In genomic region chr11:70465824-70466223, GRCm38 (mm10) we compare ENCODE assay signal across 8 mouse cellular contexts. TPM values are rescaled to one million over a fixed set of nuclear protein-coding genes. Genes with fewer than 3 reads are reported as not detected.
DNase-seq lines count a peak whose midpoint lies in the region; ATAC-seq and TF ChIP-seq lines count a peak whose summit lies in the region.

No protein-coding gene starts in this region.

- no peaks in the 10 kb centered on the region for H3K36me3 ChIP-seq in embryonic facial prominence, embryonic 15.5 days
- H3K36me3 ChIP-seq in hindbrain, embryonic 13.5 days, result no peaks in the 10 kb centered on the region
- H3K36me3 ChIP-seq in neural tube, embryonic 15.5 days, result no peaks in the 10 kb centered on the region

- DNase-seq in left cerebral cortex, adult 2 months (ENCODE audit: extremely low spot score in 1 of 2, low spot score in 2 of 2), result peak in 1 of 2 experiments; percentile 31
- DNase-seq in left cerebral cortex, adult 8-10 months (ENCODE audit: low spot score in 2 of 2), result no peak
- DNase-seq in liver, result peak; percentile 15
- no peak for DNase-seq in frontal cortex, postnatal 14 days (ENCODE audit: low spot score in 2 of 2)
- DNase-seq in spleen, postnatal 36 days (ENCODE audit: low spot score in 2 of 2), result no peak

- peak overlapping the region; percentile 34 for H3K4me3 ChIP-seq in left cerebral cortex, adult 2 months
- peak overlapping the region; percentile 24 for H3K4me3 ChIP-seq in embryonic facial prominence, embryonic 15.5 days (replicated peaks)
- peak overlapping the region; percentile 17; the same call in 1 of the 2 replicates for H3K4me3 ChIP-seq in hindbrain, embryonic 13.5 days
- H3K4me3 ChIP-seq in neural tube, embryonic 15.5 days (replicated peaks), result peak overlapping the region; percentile 21

- H3K4me1 ChIP-seq in embryonic facial prominence, embryonic 15.5 days, result peaks cover 17% of the 10 kb centered on the region
- H3K4me1 ChIP-seq in hindbrain, embryonic 13.5 days (replicated peaks), result peaks cover 11% of the 10 kb centered on the region
- H3K4me1 ChIP-seq in neural tube, embryonic 15.5 days, result peaks cover 10% of the 10 kb centered on the region

- intact Hi-C loops in left cerebral cortex, adult 2 months (cut with DNase I), result no loop called here

- 0 out of 2 replicates have a peak overlapping the region, but pooled peaks have one; percentile 4 for H3K9ac ChIP-seq in embryonic facial prominence, embryonic 15.5 days
- peak overlapping the region; percentile 49; the same call in 1 of the 2 replicates for H3K9ac ChIP-seq in hindbrain, embryonic 13.5 days
- no peak overlapping the region for H3K9ac ChIP-seq in neural tube, embryonic 15.5 days (replicated peaks)

- WGBS in embryonic facial prominence, embryonic 15.5 days, result 8% methylated on average over 23 of the region's 23 CpGs
- 16% methylated on average over 23 of the region's 23 CpGs for WGBS in hindbrain, embryonic 13.5 days
- WGBS in neural tube, embryonic 15.5 days, result 18% methylated on average over 23 of the region's 23 CpGs

- peak overlapping the region; percentile 51 for H3K4me2 ChIP-seq in embryonic facial prominence, embryonic 15.5 days (replicated peaks)
- H3K4me2 ChIP-seq in hindbrain, embryonic 13.5 days, result peak overlapping the region; percentile 40
- peak overlapping the region; percentile 49 for H3K4me2 ChIP-seq in neural tube, embryonic 15.5 days

- peaks cover 21% of the 10 kb centered on the region for H3K27me3 ChIP-seq in embryonic facial prominence, embryonic 15.5 days
- H3K27me3 ChIP-seq in hindbrain, embryonic 13.5 days, result peaks cover 70% of the 10 kb centered on the region
- peaks cover 36% of the 10 kb centered on the region for H3K27me3 ChIP-seq in neural tube, embryonic 15.5 days (replicated peaks)

- no peak for TF ChIP-seq CTCF in left cerebral cortex, adult 2 months (IDR thresholded peaks at IDR 0.05)

- no peak overlapping the region for H3K27ac ChIP-seq in left cerebral cortex, adult 2 months
- H3K27ac ChIP-seq in embryonic facial prominence, embryonic 15.5 days (replicated peaks), result no peak overlapping the region
- H3K27ac ChIP-seq in hindbrain, embryonic 13.5 days, result no peak overlapping the region
- H3K27ac ChIP-seq in neural tube, embryonic 15.5 days (replicated peaks), result no peak overlapping the region

- no peaks in the 10 kb centered on the region for H3K9me3 ChIP-seq in embryonic facial prominence, embryonic 15.5 days (replicated peaks)
- no peaks in the 10 kb centered on the region for H3K9me3 ChIP-seq in hindbrain, embryonic 13.5 days
- H3K9me3 ChIP-seq in neural tube, embryonic 15.5 days (replicated peaks), result no peaks in the 10 kb centered on the region

- ATAC-seq in embryonic facial prominence, embryonic 15.5 days (ENCODE audit: insufficient number of reproducible peaks, low FRiP score, low TSS enrichment, low read depth), result no peak
- ATAC-seq in hindbrain, embryonic 13.5 days (ENCODE audit: low FRiP score), result no peak
- no peak for ATAC-seq in neural tube, embryonic 15.5 days (ENCODE audit: low FRiP score)

RNA-seq across cellular contexts. Expression of gene Cxcl16, which starts 6.0 kb away (rescaled TPM):
- total RNA-seq in left cerebral cortex, adult 2 months (2021), result 1 to 10 TPM; 1.2 to 1.4 TPM
- 1 to 10 TPM in 3 of 4 experiments, under 1 TPM in 1; 0.97 to 4.6 (median 2.3) TPM for total RNA-seq in left cerebral cortex, adult 8-10 months (2022)
- 4.1 and 4.5 TPM in 2 replicates for polyA plus RNA-seq in embryonic facial prominence, embryonic 15.5 days (2015; fragmentation: Nextera tagmentation; extraction: Ambion mirVana)
- polyA plus RNA-seq in hindbrain, embryonic 13.5 days (2015; fragmentation: Nextera tagmentation; extraction: Ambion mirVana), result 4.6 and 6.7 TPM in 2 replicates
- 7.4 and 8.5 TPM in 2 replicates for polyA plus RNA-seq in neural tube, embryonic 15.5 days (2015; fragmentation: Nextera tagmentation; extraction: Ambion mirVana)

RNA-seq across cellular contexts. Expression of gene Zmynd15, which starts 6.6 kb away (rescaled TPM):
- total RNA-seq in left cerebral cortex, adult 2 months (2021), result under 1 TPM; 0.36 to 0.44 TPM
- under 1 TPM; 0.11 to 0.79 (median 0.46) TPM for total RNA-seq in left cerebral cortex, adult 8-10 months (2022)
- 0.63 and 0.71 TPM in 2 replicates for polyA plus RNA-seq in embryonic facial prominence, embryonic 15.5 days (2015; fragmentation: Nextera tagmentation; extraction: Ambion mirVana)
- polyA plus RNA-seq in hindbrain, embryonic 13.5 days (2015; fragmentation: Nextera tagmentation; extraction: Ambion mirVana), result 0.45 and 0.98 TPM in 2 replicates
- 0.60 and 1.0 TPM in 2 replicates for polyA plus RNA-seq in neural tube, embryonic 15.5 days (2015; fragmentation: Nextera tagmentation; extraction: Ambion mirVana)

RNA-seq across cellular contexts. Expression of gene Med11, which starts 14.1 kb away (rescaled TPM):
- 10 to 100 TPM; 13.2 to 14.8 TPM for total RNA-seq in left cerebral cortex, adult 2 months (2021)
- total RNA-seq in left cerebral cortex, adult 8-10 months (2022), result 10 to 100 TPM; 10.8 to 14.1 (median 13.5) TPM
- polyA plus RNA-seq in embryonic facial prominence, embryonic 15.5 days (2015; fragmentation: Nextera tagmentation; extraction: Ambion mirVana), result 37.0 and 42.9 TPM in 2 replicates
- 43.2 and 45.5 TPM in 2 replicates for polyA plus RNA-seq in hindbrain, embryonic 13.5 days (2015; fragmentation: Nextera tagmentation; extraction: Ambion mirVana)
- polyA plus RNA-seq in neural tube, embryonic 15.5 days (2015; fragmentation: Nextera tagmentation; extraction: Ambion mirVana), result 44.4 and 45.0 TPM in 2 replicates

RNA-seq across cellular contexts. Expression of gene Arrb2, which starts 33.4 kb away (rescaled TPM):
- 10 to 100 TPM; 74.3 to 86.0 TPM for total RNA-seq in left cerebral cortex, adult 2 months (2021)
- total RNA-seq in left cerebral cortex, adult 8-10 months (2022), result 10 to 100 TPM; 62.4 to 85.9 (median 70.1) TPM
- 26.1 and 28.8 TPM in 2 replicates for polyA plus RNA-seq in embryonic facial prominence, embryonic 15.5 days (2015; fragmentation: Nextera tagmentation; extraction: Ambion mirVana)
- 47.6 and 50.2 TPM in 2 replicates for polyA plus RNA-seq in hindbrain, embryonic 13.5 days (2015; fragmentation: Nextera tagmentation; extraction: Ambion mirVana)
- 53.6 and 59.7 TPM in 2 replicates for polyA plus RNA-seq in neural tube, embryonic 15.5 days (2015; fragmentation: Nextera tagmentation; extraction: Ambion mirVana)

RNA-seq across cellular contexts. Expression of gene Tm4sf5, which starts 39.2 kb away (rescaled TPM):
- total RNA-seq in left cerebral cortex, adult 2 months (2021), result 1 to 10 TPM in 1 of 2 experiments, not detected in 1; 1.1 TPM
- 1 to 10 TPM in 1 of 4 experiments, not detected in 3; 1.1 TPM for total RNA-seq in left cerebral cortex, adult 8-10 months (2022)
- 1.1 TPM in 1 of 2 replicates, not detected in the other for polyA plus RNA-seq in embryonic facial prominence, embryonic 15.5 days (2015; fragmentation: Nextera tagmentation; extraction: Ambion mirVana)
- polyA plus RNA-seq in hindbrain, embryonic 13.5 days (2015; fragmentation: Nextera tagmentation; extraction: Ambion mirVana), result 0.83 and 2.3 TPM in 2 replicates
- polyA plus RNA-seq in neural tube, embryonic 15.5 days (2015; fragmentation: Nextera tagmentation; extraction: Ambion mirVana), result 1.5 and 6.4 TPM in 2 replicates
